Mouse (Mus musculus) bone marrow macrophage, adult 2 months (primary cell): ENCODE data around the gene Phkb. TPM values are rescaled to one million over a fixed set of nuclear protein-coding genes. Genes with fewer than 3 reads are reported as not detected.
"Not testable (repeated sequence)": the region's sequence is repeated elsewhere in the genome, so short reads cannot be mapped to it uniquely, and the experiment has no call there.

Source experiments
- H3K27ac ChIP-seq: 2 replicates; pipeline ENCODE4 v1.5.1; 2012; ENCODE audit warnings: low read depth, low read length; ENCODE audit not compliant: insufficient read depth
- H3K4me1 ChIP-seq: 2 replicates; pipeline ENCODE4 v1.6.1; 2012; ENCODE audit warnings: low read length; ENCODE audit not compliant: control insufficient read depth, insufficient read depth
- H3K4me3 ChIP-seq: 2 replicates; pipeline ENCODE4 v1.5.1; 2012; ENCODE audit warnings: mild to moderate bottlenecking, low read length, moderate library complexity; ENCODE audit not compliant: insufficient read depth
- CTCF ChIP-seq: IDR thresholded peaks from 2 replicates; pipeline ENCODE4 v1.5.1; 2012; ENCODE audit warnings: low read depth, mild to moderate bottlenecking, low read length, moderate library complexity
- POLR2A ChIP-seq: IDR thresholded peaks from 2 replicates; pipeline ENCODE4 v1.6.1; 2012; ENCODE audit warnings: mild to moderate bottlenecking, low read depth, low read length, borderline replicate concordance
- polyA plus RNA-seq: library from polyadenylated mRNA; stranded (reverse); fragments of >200 nt; gene quantifications from 2 replicates; pipeline ENCODE4 v1.2.4, GENCODE M21; 2012; ENCODE audit not compliant: missing spikeins, insufficient read depth, insufficient read length

The Phkb gene
- polyA plus RNA-seq = 19.4 and 29.6 TPM in 2 replicates

DNA sequence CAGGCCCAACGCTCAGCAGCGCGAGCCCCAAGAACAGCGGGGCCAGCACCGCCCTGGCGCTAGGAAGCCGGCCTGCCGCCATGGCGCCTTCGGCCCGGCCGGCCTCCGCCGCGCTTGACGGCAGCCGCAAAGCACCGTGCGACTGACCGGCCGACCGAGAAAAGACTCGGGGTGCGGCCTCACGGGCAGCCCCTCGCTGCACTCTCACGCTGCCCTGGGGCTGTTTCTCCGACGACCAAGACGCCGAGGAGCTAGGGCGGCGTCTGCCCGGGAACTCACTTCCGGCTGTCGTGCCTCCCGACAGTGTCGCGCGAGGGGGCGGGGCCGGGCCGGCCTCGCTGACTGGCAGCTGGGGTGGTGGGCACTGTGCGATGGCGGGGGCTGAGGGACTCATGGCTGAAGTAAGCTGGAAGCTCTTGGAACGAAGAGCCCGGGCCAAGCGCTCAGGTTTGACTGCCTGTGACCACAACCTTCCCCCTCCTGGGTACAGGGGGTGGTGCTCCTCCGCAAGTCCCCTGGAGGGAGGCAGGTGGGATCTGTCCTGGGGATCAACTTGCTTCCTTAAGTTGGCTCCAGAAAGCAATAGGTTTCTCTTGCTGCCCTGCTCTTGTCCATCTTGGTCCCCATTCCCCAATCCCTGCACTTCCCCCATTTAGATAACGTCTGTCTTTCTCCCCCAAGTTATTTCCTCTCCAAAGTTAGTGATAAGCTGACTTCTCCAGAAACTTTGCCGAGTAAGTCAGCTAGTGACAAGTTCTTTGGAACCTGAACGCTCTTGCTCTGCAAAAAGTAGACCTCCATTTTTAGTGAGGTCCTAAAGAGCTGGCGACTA, at the start of gene Phkb, which contains the start of gene Itfg1:
Gene Phkb, plus strand, starts transcription at position 303 of the 832 bp plus-strand sequence.
Gene Itfg1, minus strand, starts transcription at position 265 of the 832 bp plus-strand sequence.
- TF ChIP-seq POLR2A (peak; percentile 20; the same call in 1 of the 2 replicates), CTCF (no peak)
- H3K4me1 ChIP-seq = peaks cover 3% of the 10 kb centered on the region; the same call in 1 of the 2 replicates
- H3K4me3 ChIP-seq = peak within 1 kb of the TSS; percentile 86
- peak within 1 kb of the TSS; percentile 93 for H3K27ac ChIP-seq

DNA sequence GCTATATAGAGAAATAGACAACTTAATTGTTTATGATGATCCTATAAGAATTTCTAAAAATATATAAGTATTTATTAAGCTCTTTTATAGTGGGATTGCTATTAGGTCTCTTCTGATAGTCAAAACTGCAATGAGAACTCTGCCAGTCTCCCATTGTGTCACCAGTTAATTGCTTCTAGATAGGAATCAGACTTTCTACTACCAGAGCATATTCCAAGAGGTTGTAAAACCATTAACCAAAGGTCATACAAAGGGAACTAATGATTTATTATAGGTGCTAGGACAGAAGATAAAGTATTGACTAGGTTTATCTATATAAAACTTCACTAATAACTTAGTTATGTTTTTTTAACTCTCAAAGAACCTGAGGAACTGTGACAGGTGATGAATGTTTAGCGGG, 44.4 kb upstream of the Phkb start:
- H3K4me3 ChIP-seq, H3K4me1 ChIP-seq, H3K27ac ChIP-seq: not testable (repeated sequence)

DNA sequence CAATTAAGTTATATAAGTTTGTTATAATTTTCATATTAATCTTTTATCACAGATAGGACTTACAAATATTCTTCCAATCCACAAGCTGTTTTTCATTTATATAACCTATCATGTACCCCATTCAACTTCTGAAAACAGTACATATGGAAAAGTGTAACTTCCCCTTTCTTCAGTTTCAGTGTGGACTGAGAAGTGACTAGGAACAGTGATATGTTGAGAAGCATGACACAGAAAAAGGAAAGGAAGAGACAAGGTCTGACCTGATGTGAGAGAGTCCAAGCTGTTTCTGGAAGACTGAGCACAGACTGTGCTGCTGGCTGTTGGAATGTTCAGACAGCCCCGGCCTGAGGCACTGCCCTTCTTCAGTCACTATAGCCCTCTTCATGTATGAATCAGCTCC, 40.6 kb upstream of the Phkb start:
- Histone ChIP-seq H3K4me1 (peaks cover 3% of the 10 kb centered on the region), H3K4me3 (no peak overlapping the region), H3K27ac (no peak overlapping the region)
- no peak for TF ChIP-seq CTCF

DNA sequence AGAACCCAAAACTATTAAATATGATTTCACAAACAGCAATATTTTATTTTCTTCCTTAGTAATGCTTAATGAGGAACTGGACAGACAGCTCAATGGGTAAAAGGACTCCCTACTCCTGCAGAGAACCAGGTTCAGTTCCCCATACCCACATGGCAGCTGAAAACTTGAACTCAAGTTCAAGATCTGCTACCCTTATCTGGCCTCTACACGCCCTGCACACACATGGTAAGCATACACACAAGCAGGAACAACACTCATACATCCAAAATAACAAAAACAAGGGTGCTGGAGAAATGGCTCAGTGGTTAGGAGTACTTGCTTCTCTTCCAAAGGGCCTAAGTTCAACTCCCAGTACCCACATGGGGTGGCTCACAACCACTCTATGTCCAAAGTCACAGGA, 39.4 kb upstream of the Phkb start:
- H3K27ac ChIP-seq = no peak overlapping the region
- TF ChIP-seq CTCF (no peak), POLR2A (no peak)
- no peak overlapping the region for H3K4me3 ChIP-seq
- peaks cover 3% of the 10 kb centered on the region for H3K4me1 ChIP-seq

DNA sequence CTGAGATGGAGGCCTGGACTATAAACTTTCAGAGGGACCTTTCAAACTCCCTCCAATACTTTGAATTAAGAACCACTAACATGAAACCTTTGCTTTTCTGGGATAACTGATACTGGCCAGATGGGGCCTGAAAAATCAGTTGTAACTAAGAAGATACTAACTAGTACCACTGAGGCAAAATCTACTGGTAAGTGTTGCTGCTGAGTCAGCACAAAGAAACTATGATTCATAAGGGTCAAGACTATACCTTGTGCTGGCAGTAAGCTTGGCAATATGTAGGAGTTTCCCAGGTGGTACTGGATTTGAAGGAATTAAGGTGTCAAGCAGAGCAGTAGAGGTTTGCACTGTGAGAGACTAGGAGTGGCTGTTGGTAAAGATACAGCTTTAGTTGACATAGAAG, 27.1 kb upstream of the Phkb start:
- TF ChIP-seq POLR2A = no peak
- no peak for TF ChIP-seq CTCF
- Histone ChIP-seq H3K4me1 (no peaks in the 10 kb centered on the region), H3K4me3 (no peak overlapping the region), H3K27ac (no peak overlapping the region)

DNA sequence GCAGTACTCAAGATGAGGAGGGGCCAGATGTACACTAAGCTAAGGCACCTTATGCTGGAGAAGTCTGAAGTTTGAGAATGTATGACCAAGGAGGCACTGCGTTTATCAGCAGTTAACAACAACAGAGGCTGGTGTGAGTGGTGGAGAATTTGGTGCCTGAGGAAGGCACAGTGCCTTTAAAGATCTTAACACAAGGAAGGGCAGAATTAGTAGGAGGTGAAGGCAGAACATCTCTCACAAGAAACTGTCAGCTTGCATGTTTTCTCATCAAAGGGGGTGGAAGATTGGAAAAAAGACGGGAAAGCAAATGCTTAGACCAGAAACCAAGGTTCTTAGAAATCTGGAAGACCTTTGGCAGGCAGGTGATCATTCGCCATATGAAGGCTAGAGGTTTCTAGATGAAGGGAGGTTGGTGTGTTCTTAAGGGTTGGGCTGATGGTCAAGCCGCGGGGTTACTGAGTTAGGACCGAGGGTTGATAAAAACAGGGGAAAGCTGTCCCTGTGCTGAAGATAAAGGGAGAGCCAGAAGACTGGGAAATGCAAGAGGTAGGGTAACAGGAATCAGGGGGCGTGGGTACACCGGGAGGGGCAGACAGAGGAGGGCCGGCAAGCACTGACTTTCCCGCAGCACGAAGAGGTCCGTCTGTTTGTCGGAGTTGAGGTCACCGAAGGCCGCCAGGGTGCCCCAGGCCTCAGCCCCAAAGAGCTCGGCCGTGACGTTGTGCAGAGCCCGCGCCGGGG, 673 bp upstream of the Phkb start:
- peak overlapping the region; percentile 93 for H3K27ac ChIP-seq
- H3K4me1 ChIP-seq = peaks cover 3% of the 10 kb centered on the region; the same call in 1 of the 2 replicates
- no peak for TF ChIP-seq CTCF
- TF ChIP-seq POLR2A = no peak
- peak overlapping the region; percentile 86 for H3K4me3 ChIP-seq

DNA sequence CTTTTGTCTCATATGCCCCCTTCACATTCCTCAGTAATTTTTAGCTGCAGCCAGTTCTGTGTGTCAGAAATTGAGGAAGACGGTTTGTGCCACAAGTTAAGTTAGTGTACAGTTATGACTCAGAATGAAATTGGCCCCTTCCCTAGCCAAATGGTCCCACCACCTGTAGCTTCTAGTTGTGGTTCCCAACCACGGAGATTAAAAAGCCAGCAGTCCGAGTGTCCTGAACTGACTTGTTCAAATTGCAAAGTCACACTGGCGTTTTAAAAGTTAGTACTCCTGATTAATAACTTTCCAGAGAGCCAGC, 683 bp downstream of the Phkb start:
- TF ChIP-seq CTCF (no peak), POLR2A (no peak)
- H3K4me1 ChIP-seq = peaks cover 3% of the 10 kb centered on the region; the same call in 1 of the 2 replicates
- H3K27ac ChIP-seq = peak overlapping the region; percentile 93
- H3K4me3 ChIP-seq = peak overlapping the region; percentile 86

DNA sequence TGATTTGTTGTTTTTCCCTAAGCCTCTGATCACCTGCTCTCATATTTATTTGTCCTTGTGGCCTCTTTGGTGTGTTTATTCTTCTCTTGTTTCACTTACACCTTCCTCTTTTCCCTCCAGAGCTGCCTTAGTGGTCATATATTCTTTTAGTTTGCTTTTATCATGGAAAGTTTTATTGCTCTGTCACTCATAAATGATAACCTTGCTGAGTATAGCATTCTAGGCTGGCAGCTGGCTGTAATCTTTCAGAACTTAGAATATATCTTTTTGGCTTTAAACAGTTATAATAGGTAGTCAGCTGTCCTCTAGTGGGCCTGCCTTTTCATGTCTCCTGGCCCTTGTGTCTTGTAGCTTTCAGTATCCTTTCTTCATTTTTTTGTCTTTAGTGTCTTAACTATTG, 5.1 kb downstream of the Phkb start:
- no peak for TF ChIP-seq CTCF
- no peak for TF ChIP-seq POLR2A
- no peaks in the 10 kb centered on the region for H3K4me1 ChIP-seq
- no peak overlapping the region for H3K27ac ChIP-seq
- H3K4me3 ChIP-seq = no peak overlapping the region

DNA sequence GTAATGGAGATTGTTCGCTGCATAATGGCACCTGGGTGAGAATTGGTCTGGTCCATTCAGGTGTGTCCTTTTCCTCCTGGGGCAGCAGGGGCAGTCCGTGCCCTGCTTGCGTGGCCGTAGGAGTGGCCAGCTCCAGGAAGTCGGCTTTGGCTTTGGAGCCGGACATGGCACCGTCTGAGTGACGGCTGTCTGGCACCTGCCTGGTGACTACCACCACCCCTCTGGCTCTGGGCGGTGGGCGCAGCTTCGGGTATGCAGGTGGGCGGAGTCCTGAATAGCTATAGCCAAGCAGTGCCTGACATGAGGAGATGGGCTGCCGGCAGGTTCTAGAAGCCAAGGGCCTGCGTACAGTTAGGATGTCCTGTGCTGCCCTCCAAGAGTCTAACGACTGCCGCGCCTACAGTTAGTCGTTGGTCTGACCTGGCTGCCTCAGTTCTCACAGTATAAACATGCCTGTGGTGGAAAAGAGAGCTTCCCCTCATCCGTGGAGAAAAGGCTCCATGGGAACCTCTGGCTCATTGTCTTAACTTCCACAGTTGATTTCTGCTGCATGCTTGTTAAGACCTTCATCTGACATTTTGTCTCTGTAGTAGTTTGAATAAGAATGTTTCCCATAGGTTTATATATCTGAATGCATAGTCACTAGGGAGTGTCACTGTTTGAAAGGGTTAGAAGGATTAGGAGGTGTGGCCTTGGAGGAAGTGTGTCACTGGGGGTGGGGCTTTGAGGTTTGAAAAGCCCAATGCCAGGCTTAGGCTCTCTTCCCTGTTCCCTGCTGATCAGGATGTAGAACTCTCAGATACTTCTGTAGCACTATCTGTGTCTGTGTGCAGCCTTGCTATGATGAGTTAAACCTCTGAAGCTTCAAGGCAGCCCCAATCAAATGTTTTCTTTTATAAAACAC, 13.7 kb downstream of the Phkb start:
- no peak overlapping the region for H3K4me3 ChIP-seq
- peaks cover 5% of the 10 kb centered on the region; the same call in 1 of the 2 replicates for H3K4me1 ChIP-seq
- H3K27ac ChIP-seq = no peak overlapping the region
- TF ChIP-seq CTCF = no peak
- no peak for TF ChIP-seq POLR2A

DNA sequence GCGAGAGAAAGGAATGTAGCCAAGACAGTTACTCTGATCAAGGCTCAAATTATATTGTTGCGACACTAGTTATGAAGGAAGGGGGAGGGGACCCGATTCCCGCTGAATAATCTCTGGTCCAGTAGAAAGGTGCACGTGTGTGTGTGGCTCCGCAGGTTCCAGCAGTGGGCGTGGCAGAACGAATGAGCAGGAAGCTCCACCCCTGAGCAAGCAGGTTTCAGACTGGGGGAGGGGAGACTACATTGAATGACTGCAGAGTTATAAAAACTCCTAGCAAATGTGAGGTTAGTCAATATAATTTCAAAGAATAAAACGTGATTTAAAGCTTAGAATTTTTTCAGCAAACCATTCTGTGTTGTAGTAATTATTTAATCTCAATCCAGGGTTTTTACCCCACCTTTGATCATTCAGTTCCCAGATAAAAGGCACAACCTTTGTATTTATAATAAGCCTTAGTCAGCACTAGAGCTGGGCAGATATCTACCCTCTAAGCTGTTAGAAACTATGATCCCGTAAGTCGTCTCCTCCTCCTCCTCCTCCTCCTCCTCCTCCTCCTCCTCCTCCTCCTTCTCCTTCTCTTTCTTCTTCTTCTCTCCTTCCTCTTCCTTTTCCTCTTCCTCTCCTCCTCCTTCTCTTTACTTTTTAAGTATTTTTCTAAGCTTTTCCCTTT, 16.6 kb downstream of the Phkb start:
- H3K4me3 ChIP-seq, H3K27ac ChIP-seq, H3K4me1 ChIP-seq: not testable (repeated sequence)
